Mouse (Mus musculus): Measurements from ENCODE around the gene Itpkb.

The Itpkb gene

GRCm38 (mm10) chr1:180313517-180314440 lies 16.5 kb upstream of the Itpkb start:
- in situ Hi-C loops (cut with MboI; ENCODE audit: low sequenced_read_pairs): no loop called here

- in situ Hi-C loops (cut with MboI; ENCODE audit: low sequenced_read_pairs): loop anchor here (5.0 kb wide), 1 partner anchor 32 kb away; no protein-coding TSS in a partner anchor
Measured at GRCm38 (mm10) chr1:180314641-180315040, 15.6 kb upstream of the Itpkb start.

GRCm38 (mm10) chr1:180315127-180315526 lies 15.2 kb upstream of the Itpkb start:
- in situ Hi-C loops (cut with MboI; ENCODE audit: low sequenced_read_pairs): loop anchor here (5.0 kb wide), 1 partner anchor 33 kb away; no protein-coding TSS in a partner anchor

- in situ Hi-C loops (cut with MboI; ENCODE audit: low sequenced_read_pairs): loop anchor here (5.0 kb wide), 1 partner anchor 35 kb away; no protein-coding TSS in a partner anchor
Measured at GRCm38 (mm10) chr1:180317450-180317849, 12.8 kb upstream of the Itpkb start.

- in situ Hi-C loops (cut with MboI; ENCODE audit: low sequenced_read_pairs): loop anchor here (5.0 kb wide), 1 partner anchor 36 kb away; no protein-coding TSS in a partner anchor
Measured at GRCm38 (mm10) chr1:180318407-180318806, 11.9 kb upstream of the Itpkb start.

- in situ Hi-C loops (cut with MboI; ENCODE audit: low sequenced_read_pairs): loop anchor here (5.0 kb wide), 1 partner anchor 38 kb away; no protein-coding TSS in a partner anchor
Measured at GRCm38 (mm10) chr1:180319895-180320294, 10.4 kb upstream of the Itpkb start.

GRCm38 (mm10) chr1:180322896-180323295 lies 7.4 kb upstream of the Itpkb start:
- in situ Hi-C loops (cut with MboI; ENCODE audit: low sequenced_read_pairs): no loop called here

GRCm38 (mm10) chr1:180323491-180323890 lies 6.8 kb upstream of the Itpkb start:
- in situ Hi-C loops (cut with MboI; ENCODE audit: low sequenced_read_pairs): no loop called here

GRCm38 (mm10) chr1:180324271-180324670 lies 6.0 kb upstream of the Itpkb start:
- in situ Hi-C loops (cut with MboI; ENCODE audit: low sequenced_read_pairs): no loop called here

GRCm38 (mm10) chr1:180328794-180329665 lies 1.3 kb upstream of the Itpkb start:
- in situ Hi-C loops (cut with MboI; ENCODE audit: low sequenced_read_pairs): no loop called here

GRCm38 (mm10) chr1:180329706-180330105 lies 579 bp upstream of the Itpkb start:
- in situ Hi-C loops (cut with MboI; ENCODE audit: low sequenced_read_pairs): no loop called here

GRCm38 (mm10) chr1:180330707-180331545 lies 641 bp downstream of the Itpkb start:
- in situ Hi-C loops (cut with MboI; ENCODE audit: low sequenced_read_pairs): no loop called here

GRCm38 (mm10) chr1:180331546-180332075 lies 1.3 kb downstream of the Itpkb start:
- in situ Hi-C loops (cut with MboI; ENCODE audit: low sequenced_read_pairs): no loop called here

GRCm38 (mm10) chr1:180332076-180332927 lies 2.0 kb downstream of the Itpkb start:
- in situ Hi-C loops (cut with MboI; ENCODE audit: low sequenced_read_pairs): no loop called here

GRCm38 (mm10) chr1:180332928-180333440 lies 2.7 kb downstream of the Itpkb start:
- in situ Hi-C loops (cut with MboI; ENCODE audit: low sequenced_read_pairs): no loop called here

- in situ Hi-C loops (cut with MboI; ENCODE audit: low sequenced_read_pairs): no loop called here
Measured at GRCm38 (mm10) chr1:180333588-180333987, 3.3 kb downstream of the Itpkb start.

- in situ Hi-C loops (cut with MboI; ENCODE audit: low sequenced_read_pairs): no loop called here
Measured at GRCm38 (mm10) chr1:180334541-180334940, 4.3 kb downstream of the Itpkb start.

GRCm38 (mm10) chr1:180335513-180336375 lies 5.5 kb downstream of the Itpkb start:
- in situ Hi-C loops (cut with MboI; ENCODE audit: low sequenced_read_pairs): no loop called here
